Mouse (Mus musculus): ENCODE measurements around the gene Dock9. TPM values are rescaled to one million over a fixed set of nuclear protein-coding genes. Genes with fewer than 3 reads are reported as not detected.

Gene Dock9
- polyA plus RNA-seq, 1 experiment from 2014 or later, result 17.0 TPM

DNA sequence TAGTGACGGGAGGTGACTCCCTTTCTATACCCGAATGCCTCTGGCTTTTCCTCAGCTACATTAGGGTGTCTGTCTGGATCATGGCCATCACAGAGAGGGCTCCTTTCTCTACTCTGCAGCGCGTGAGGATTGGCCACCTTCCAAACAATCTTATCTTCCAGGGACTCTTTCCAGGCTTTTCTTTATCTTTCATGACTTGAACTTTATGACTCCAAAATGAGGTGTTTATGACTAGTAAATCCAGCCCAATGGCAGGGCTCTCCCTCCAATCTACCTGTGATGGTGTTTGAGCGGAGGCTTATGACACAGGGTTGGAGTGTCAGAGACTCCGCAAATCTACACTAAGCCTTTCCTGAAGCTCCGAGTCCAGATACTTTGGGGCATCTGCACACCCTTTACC is 256.4 kb downstream of the Dock9 start:
- H3K4me3 ChIP-seq (replicated peaks), result no peak overlapping the region
- peaks cover 11% of the 10 kb centered on the region; the same call in 1 of the 2 replicates for H3K36me3 ChIP-seq
- H3K4me1 ChIP-seq (replicated peaks), result no peaks in the 10 kb centered on the region
- H3K27me3 ChIP-seq (replicated peaks), result no peaks in the 10 kb centered on the region
- H3K27ac ChIP-seq, result no peak overlapping the region
- peak overlapping the region; percentile 28; the same call in 1 of the 2 replicates for H3K4me2 ChIP-seq (replicated peaks)
- WGBS, result 56% methylated on average over 7 of the region's 7 CpGs
- no peak overlapping the region for H3K9ac ChIP-seq
- no peaks in the 10 kb centered on the region for H3K9me3 ChIP-seq
- ATAC-seq, result peak; percentile 76

DNA sequence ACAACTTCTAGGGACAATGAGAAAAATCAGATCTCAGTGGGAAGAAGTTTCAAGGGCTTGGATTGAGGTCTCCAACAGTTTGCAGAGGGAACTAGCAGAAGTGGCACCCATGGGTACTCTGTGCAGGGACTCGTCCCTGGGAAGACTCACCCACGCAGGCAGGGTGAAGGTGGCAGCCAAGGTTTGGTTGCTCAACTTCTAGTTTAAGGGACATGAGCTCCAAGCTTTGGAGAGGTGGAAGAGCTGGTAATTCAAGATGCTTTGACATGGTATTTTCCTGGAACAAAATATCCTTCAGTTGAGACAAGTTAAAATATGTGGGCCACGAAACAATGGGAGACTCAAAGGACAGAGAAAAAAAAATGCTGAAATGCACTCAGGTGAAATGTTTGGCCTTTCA is 263.1 kb downstream of the Dock9 start:
- 89% methylated on average over 3 of the region's 3 CpGs for WGBS
- Histone ChIP-seq H3K36me3 (no peaks in the 10 kb centered on the region), H3K9me3 (no peaks in the 10 kb centered on the region), H3K27ac (no peak overlapping the region), H3K9ac (no peak overlapping the region), H3K4me1 (replicated peaks) (no peaks in the 10 kb centered on the region), H3K4me2 (replicated peaks) (no peak overlapping the region), H3K27me3 (replicated peaks) (no peaks in the 10 kb centered on the region), H3K4me3 (replicated peaks) (no peak overlapping the region)
- ATAC-seq, result no peak

- H3K4me2 ChIP-seq (replicated peaks), result no peak overlapping the region
- H3K27ac ChIP-seq, result no peak overlapping the region
- H3K4me1 ChIP-seq (replicated peaks), result no peaks in the 10 kb centered on the region
- WGBS, result 77% methylated on average over 9 of the region's 9 CpGs
- H3K36me3 ChIP-seq, result no peaks in the 10 kb centered on the region
- no peaks in the 10 kb centered on the region for H3K9me3 ChIP-seq
- H3K9ac ChIP-seq, result no peak overlapping the region
- H3K4me3 ChIP-seq (replicated peaks), result no peak overlapping the region
- H3K27me3 ChIP-seq (replicated peaks), result no peaks in the 10 kb centered on the region
- no peak for ATAC-seq
These were observed 266.8 kb downstream of the Dock9 start for GRCm38 (mm10) chr14:121530853-121531252.

GRCm38 (mm10) chr14:121527883-121528282 is 269.8 kb downstream of the Dock9 start:
- Histone ChIP-seq H3K9me3 (no peaks in the 10 kb centered on the region), H3K4me1 (replicated peaks) (no peaks in the 10 kb centered on the region), H3K4me2 (replicated peaks) (no peak overlapping the region), H3K36me3 (no peaks in the 10 kb centered on the region), H3K27me3 (replicated peaks) (no peaks in the 10 kb centered on the region), H3K27ac (no peak overlapping the region), H3K4me3 (replicated peaks) (no peak overlapping the region), H3K9ac (no peak overlapping the region)
- ATAC-seq, result no peak
- 81% methylated on average over 3 of the region's 3 CpGs for WGBS

DNA sequence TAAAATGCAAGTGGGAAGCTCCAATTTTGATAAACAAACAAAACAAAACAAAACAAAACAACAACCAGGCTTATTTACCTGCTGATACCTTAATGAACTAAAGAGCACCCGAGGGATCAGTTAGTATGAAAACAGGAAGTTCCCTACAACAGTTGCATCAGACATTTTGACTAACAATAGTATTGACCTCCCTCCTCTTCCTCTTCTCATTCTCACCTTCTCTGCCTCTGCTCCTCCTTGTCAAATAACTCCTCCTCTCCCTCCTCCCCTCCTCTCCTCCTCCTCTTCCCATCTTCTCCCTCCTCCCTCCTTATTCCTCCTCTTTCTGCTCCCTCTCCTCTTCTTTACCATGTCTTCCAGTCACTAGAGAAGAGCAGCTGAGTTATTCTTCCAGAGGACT is 270.4 kb downstream of the Dock9 start:
- 71% methylated on average over 1 of the region's 1 CpGs for WGBS
- H3K36me3 ChIP-seq, result no peaks in the 10 kb centered on the region
- H3K4me3 ChIP-seq (replicated peaks), result no peak overlapping the region
- ATAC-seq, result no peak
- no peaks in the 10 kb centered on the region for H3K4me1 ChIP-seq (replicated peaks)
- no peak overlapping the region for H3K9ac ChIP-seq
- no peaks in the 10 kb centered on the region for H3K27me3 ChIP-seq (replicated peaks)
- no peaks in the 10 kb centered on the region for H3K9me3 ChIP-seq
- H3K27ac ChIP-seq, result no peak overlapping the region
- no peak overlapping the region for H3K4me2 ChIP-seq (replicated peaks)

- 37% methylated on average over 4 of the region's 4 CpGs for WGBS
- ATAC-seq, result peak; percentile 63
These were observed 275.9 kb downstream of the Dock9 start for GRCm38 (mm10) chr14:121521709-121522108.

GRCm38 (mm10) chr14:121516881-121517280 is 280.8 kb downstream of the Dock9 start:
- no peak overlapping the region for H3K27ac ChIP-seq
- 80% methylated on average over 5 of the region's 5 CpGs for whole genome bisulfite sequencing
- no peak overlapping the region for H3K9ac ChIP-seq
- H3K36me3 ChIP-seq, result no peaks in the 10 kb centered on the region
- no peaks in the 10 kb centered on the region for H3K27me3 ChIP-seq (replicated peaks)
- H3K4me3 ChIP-seq (replicated peaks), result no peak overlapping the region
- no peak overlapping the region for H3K4me2 ChIP-seq (replicated peaks)
- no peaks in the 10 kb centered on the region for H3K9me3 ChIP-seq
- ATAC-seq, result no peak
- no peaks in the 10 kb centered on the region for H3K4me1 ChIP-seq (replicated peaks)

More at GRCm38 (mm10) chr14:121521709-121522108, 275.9 kb downstream of the Dock9 start:
- no peaks in the 10 kb centered on the region for H3K27me3 ChIP-seq (replicated peaks)
- no peak overlapping the region for H3K4me2 ChIP-seq (replicated peaks)
- no peak overlapping the region for H3K9ac ChIP-seq
- H3K9me3 ChIP-seq, result no peaks in the 10 kb centered on the region
- no peak overlapping the region for H3K27ac ChIP-seq
- no peak overlapping the region for H3K4me3 ChIP-seq (replicated peaks)
- no peaks in the 10 kb centered on the region for H3K4me1 ChIP-seq (replicated peaks)
- no peaks in the 10 kb centered on the region for H3K36me3 ChIP-seq

- peaks cover 5% of the 10 kb centered on the region; the same call in 1 of the 2 replicates for H3K27me3 ChIP-seq (replicated peaks)
- peaks cover 20% of the 10 kb centered on the region for H3K4me1 ChIP-seq (replicated peaks)
- H3K9me3 ChIP-seq, result no peaks in the 10 kb centered on the region
- H3K9ac ChIP-seq, result no peak overlapping the region
- H3K4me2 ChIP-seq (replicated peaks), result no peak overlapping the region
- H3K27ac ChIP-seq, result no peak overlapping the region
- no peak overlapping the region for H3K4me3 ChIP-seq (replicated peaks)
- H3K36me3 ChIP-seq, result no peaks in the 10 kb centered on the region
- ATAC-seq, result peak; percentile 48; the same call in 1 of the 2 replicates
- 38% methylated on average over 2 of the region's 2 CpGs for WGBS
These were observed 288.7 kb downstream of the Dock9 start for GRCm38 (mm10) chr14:121508929-121509328.

DNA sequence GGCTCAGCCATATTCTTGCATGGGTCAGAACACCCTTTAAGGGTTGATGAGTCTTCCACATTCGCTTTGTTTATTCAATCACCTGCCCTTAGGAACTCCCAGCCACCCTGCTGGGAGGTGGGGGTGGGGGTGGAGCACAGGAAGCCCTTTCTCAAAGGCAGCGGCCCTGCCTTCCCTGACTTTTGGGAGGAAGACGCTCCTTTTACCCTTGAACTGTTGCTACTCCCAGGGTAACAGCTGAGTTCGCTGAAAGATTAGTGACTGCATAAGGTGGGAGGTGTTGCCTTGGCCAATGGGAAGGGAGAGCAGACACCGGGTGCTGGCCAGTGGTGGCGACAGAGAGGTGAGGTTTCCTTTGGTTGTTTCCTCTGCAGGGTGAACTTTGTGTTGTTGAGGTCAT is 291.3 kb downstream of the Dock9 start:
- Histone ChIP-seq H3K4me1 (replicated peaks) (peaks cover 20% of the 10 kb centered on the region), H3K27ac (no peak overlapping the region), H3K9me3 (no peaks in the 10 kb centered on the region), H3K9ac (no peak overlapping the region), H3K4me3 (replicated peaks) (no peak overlapping the region), H3K4me2 (replicated peaks) (no peak overlapping the region; the same call in 1 of the 2 replicates), H3K36me3 (no peaks in the 10 kb centered on the region), H3K27me3 (replicated peaks) (peaks cover 5% of the 10 kb centered on the region; the same call in 1 of the 2 replicates)
- WGBS, result 14% methylated on average over 6 of the region's 6 CpGs
- ATAC-seq, result peak; percentile 37

DNA sequence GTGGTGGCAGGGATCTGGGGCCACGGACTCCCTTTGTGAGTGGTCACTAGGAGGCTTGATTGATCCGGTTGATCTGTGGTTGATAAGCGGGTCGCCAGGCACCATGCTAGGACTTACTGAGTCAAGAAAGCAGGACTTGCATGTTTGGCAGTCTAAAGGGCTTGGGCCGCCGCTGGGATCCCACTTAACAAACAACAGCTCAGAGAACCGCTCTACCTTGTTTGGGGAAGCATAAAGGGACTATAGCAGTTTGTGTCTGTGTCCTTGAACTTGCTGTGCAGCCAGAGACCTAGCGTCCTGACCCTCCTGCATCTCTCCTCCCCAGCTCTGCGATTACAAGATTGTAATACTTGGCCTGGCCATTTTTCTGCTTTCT is 292.2 kb downstream of the Dock9 start:
- no peak; the same call in 1 of the 2 replicates for ATAC-seq
- no peaks in the 10 kb centered on the region for H3K36me3 ChIP-seq
- H3K4me2 ChIP-seq (replicated peaks), result peak overlapping the region; percentile 63
- H3K27ac ChIP-seq, result no peak overlapping the region
- 45% methylated on average over 9 of the region's 9 CpGs for WGBS
- H3K9ac ChIP-seq, result no peak overlapping the region
- H3K27me3 ChIP-seq (replicated peaks), result peaks cover 5% of the 10 kb centered on the region; the same call in 1 of the 2 replicates
- H3K9me3 ChIP-seq, result no peaks in the 10 kb centered on the region
- peaks cover 20% of the 10 kb centered on the region for H3K4me1 ChIP-seq (replicated peaks)
- peak overlapping the region; percentile 25 for H3K4me3 ChIP-seq (replicated peaks)

DNA sequence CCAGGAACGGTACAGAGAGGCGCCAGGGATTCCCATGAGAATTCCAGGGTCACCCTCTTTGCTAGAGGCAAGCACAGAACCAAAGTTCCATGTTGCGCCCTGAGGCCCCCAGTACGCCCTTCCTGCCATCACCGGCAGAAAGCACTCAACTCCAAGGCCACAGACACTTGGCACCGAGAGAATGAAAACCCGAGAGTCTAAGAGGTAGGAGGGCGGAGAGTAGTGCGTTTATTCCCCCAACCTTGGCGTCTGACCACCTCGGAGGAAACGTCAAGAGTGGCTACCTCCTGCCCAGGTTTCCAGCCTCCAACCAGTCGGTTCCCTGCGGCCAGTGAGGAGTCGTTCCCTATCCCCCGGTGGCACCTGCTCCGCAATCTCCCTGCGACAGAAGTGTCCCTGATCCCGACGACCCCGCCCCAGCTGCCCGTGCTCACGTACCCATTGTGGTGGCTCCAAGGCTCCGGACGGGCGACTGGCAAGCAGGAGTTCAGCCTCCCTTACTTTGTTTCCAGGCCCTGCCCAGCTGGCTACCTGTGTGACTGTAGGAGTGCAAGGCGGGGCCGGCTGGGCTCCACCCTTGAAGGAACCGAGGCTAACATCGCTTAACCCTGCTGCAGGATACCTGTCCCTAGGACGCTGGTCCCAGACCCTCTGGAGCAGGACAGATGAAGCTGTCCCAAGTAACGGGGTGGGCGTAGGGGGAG is 292.7 kb downstream of the Dock9 start, which contains the start of gene Slc15a1:
TSS of gene Slc15a1 (minus strand) at position 472 of the 704 bp plus-strand sequence.
- Histone ChIP-seq H3K27me3 (replicated peaks) (peaks cover 5% of the 10 kb centered on the region; the same call in 1 of the 2 replicates), H3K27ac (no peak within 1 kb of the TSS), H3K4me2 (replicated peaks) (peak within 1 kb of the TSS; percentile 63), H3K9ac (0 out of 2 replicates have a peak within 1 kb of the TSS, but pooled peaks have one; percentile 1), H3K4me1 (replicated peaks) (peaks cover 20% of the 10 kb centered on the region), H3K36me3 (no peaks in the 10 kb centered on the region), H3K4me3 (replicated peaks) (peak within 1 kb of the TSS; percentile 25), H3K9me3 (no peaks in the 10 kb centered on the region)
- WGBS, result 19% methylated on average over 33 of the region's 33 CpGs
- ATAC-seq, result peak; percentile 61

- WGBS, result 58% methylated on average over 2 of the region's 2 CpGs
- H3K4me3 ChIP-seq (replicated peaks), result no peak overlapping the region
- ATAC-seq, result no peak
These were observed 297.1 kb downstream of the Dock9 start for GRCm38 (mm10) chr14:121500577-121500976.

DNA sequence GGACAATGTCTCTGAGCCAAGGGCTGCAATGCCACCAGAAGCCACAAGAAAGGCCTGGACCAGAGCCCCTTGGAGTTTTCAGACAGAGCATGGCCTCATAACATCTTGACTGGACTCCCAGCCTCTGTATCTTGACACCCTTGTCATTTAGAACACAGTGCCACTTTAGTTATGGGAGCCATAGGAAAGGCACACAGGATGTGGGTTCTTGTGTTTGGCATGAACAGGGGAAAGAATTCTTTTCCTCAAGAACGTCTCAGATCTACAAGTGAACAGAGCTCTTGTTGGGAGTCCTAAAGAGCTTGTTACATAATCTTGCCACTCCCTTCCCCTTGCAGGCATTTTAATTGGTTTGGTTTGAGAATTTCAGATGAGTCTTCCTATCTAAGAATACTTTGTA is 297.9 kb downstream of the Dock9 start:
- Histone ChIP-seq H3K27me3 (replicated peaks) (no peaks in the 10 kb centered on the region; the same call in 1 of the 2 replicates), H3K27ac (no peak overlapping the region), H3K4me2 (replicated peaks) (no peak overlapping the region), H3K36me3 (no peaks in the 10 kb centered on the region), H3K9me3 (no peaks in the 10 kb centered on the region), H3K4me3 (replicated peaks) (no peak overlapping the region), H3K9ac (no peak overlapping the region), H3K4me1 (replicated peaks) (0 out of 2 replicates have a peak, but pooled peaks cover 7% of the 10 kb centered on the region)
- WGBS, result 46% methylated on average over 1 of the region's 1 CpGs
- ATAC-seq, result no peak

More at GRCm38 (mm10) chr14:121500577-121500976, 297.1 kb downstream of the Dock9 start:
- H3K4me1 ChIP-seq (replicated peaks), result peaks cover 14% of the 10 kb centered on the region; the same call in 1 of the 2 replicates
- no peak overlapping the region for H3K27ac ChIP-seq
- no peaks in the 10 kb centered on the region for H3K36me3 ChIP-seq
- no peaks in the 10 kb centered on the region for H3K9me3 ChIP-seq
- peaks cover 5% of the 10 kb centered on the region; the same call in 1 of the 2 replicates for H3K27me3 ChIP-seq (replicated peaks)
- no peak overlapping the region for H3K9ac ChIP-seq
- H3K4me2 ChIP-seq (replicated peaks), result no peak overlapping the region

Data from intestine, embryonic 15.5 days (tissue).